Mouse (Mus musculus) hindbrain, embryonic 11.5 days (tissue): Measurements from ENCODE around the gene Tmem144. TPM values are rescaled to one million over a fixed set of nuclear protein-coding genes. Genes with fewer than 3 reads are reported as not detected.
A peak's percentile ranks its signal among the peaks of the same experiment; 100 is the strongest.
"Not testable (repeated sequence)": the region's sequence is repeated elsewhere in the genome, so short reads cannot be mapped to it uniquely, and the experiment has no call there.

ENCODE experiments used
- ATAC-seq: fragments of 200-750 bp; cut with Nextera tagmentation; 2 replicates; pipeline ENCODE4 v1.8.0; 2017; ENCODE audit warnings: mild to moderate bottlenecking, moderate TSS enrichment, moderate library complexity; ENCODE audit not compliant: low FRiP score
- DNase-seq: peaks from one replicate; pipeline ENCODE4 v3.0.0-alpha.2; 2015; ENCODE audit warnings: low spot score
- H3K27ac ChIP-seq: fragments of 300-500 bp; sonication (generic); 2 replicates; pipeline ENCODE4 v1.5.1; 2014; ENCODE audit warnings: mild to moderate bottlenecking, low read depth, low read length
- H3K27me3 ChIP-seq: fragments of 300-500 bp; sonication (generic); 2 replicates; pipeline ENCODE4 v1.6.1; 2014; ENCODE audit warnings: mild to moderate bottlenecking, low read length, moderate library complexity, mixed read lengths; ENCODE audit not compliant: control insufficient read depth, insufficient read depth
- H3K36me3 ChIP-seq: fragments of 300-500 bp; sonication (generic); 2 replicates; pipeline ENCODE4 v1.6.1; 2014; ENCODE audit warnings: mild to moderate bottlenecking, low read length, moderate library complexity, mixed read lengths; ENCODE audit not compliant: control insufficient read depth, insufficient read depth
- H3K4me1 ChIP-seq: fragments of 300-500 bp; sonication (generic); replicated peaks from 2 replicates; pipeline ENCODE4 v1.6.1; 2014; ENCODE audit warnings: low read length, mixed read lengths; ENCODE audit not compliant: control insufficient read depth, insufficient read depth
- H3K4me2 ChIP-seq: fragments of 300-500 bp; sonication (generic); replicated peaks from 2 replicates; pipeline ENCODE4 v1.6.1; 2014; ENCODE audit warnings: mild to moderate bottlenecking, low read depth, low read length
- H3K4me3 ChIP-seq: fragments of 300-500 bp; sonication (generic); 2 replicates; pipeline ENCODE4 v1.5.1; 2014; ENCODE audit warnings: low read depth, low read length
- H3K9ac ChIP-seq: fragments of 300-500 bp; sonication (generic); 2 replicates; pipeline ENCODE4 v1.6.1; 2014; ENCODE audit warnings: low read depth, low read length
- H3K9me3 ChIP-seq: fragments of 300-500 bp; sonication (generic); 2 replicates; pipeline ENCODE4 v1.6.1; 2016; ENCODE audit warnings: low read length; ENCODE audit not compliant: control insufficient read depth
- WGBS: fragments of 180-500 bp; shearing (Covaris S2); extraction: QIAGEN DNeasy Blood & Tissue Kit; methylation state at CpG from one replicate; pipeline ENCODE4 v1.1.7; 2014; 5-methylcytosine and 5-hydroxymethylcytosine counted together
- polyA plus RNA-seq: library from polyadenylated mRNA; unstranded; fragments of >200 nt; fragmentation: Nextera tagmentation; extraction: Ambion mirVana; gene quantifications from 2 replicates; pipeline ENCODE4 v1.2.1, GENCODE M21; 2014

Tmem144 gene
- polyA plus RNA-seq, 1 experiment from 2014 or later: 3.1 TPM

DNA sequence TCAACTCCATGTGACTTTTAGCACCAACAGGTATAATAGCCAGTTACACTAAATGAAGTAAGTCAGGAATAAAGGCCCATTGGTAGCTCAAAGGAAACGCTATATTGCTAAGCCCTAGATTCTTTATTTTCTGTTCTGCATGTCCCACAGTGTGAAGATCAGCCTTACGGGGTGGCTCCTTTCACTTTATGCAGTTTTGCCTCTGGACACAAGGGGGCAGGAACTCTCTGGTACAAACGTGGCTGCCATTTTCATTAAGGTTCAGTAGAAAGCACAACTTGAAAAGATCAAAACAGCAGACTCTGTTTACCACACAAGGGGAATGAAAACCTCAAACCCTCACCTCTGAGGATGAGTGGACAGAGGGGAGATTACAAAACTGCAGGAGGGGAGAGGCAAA, 40.9 kb downstream of the Tmem144 start:
- no peak for ATAC-seq
- no peaks in the 10 kb centered on the region for H3K4me1 ChIP-seq
- H3K36me3 ChIP-seq: no peaks in the 10 kb centered on the region
- 45% methylated on average over 3 of the region's 3 CpGs for WGBS
- H3K9ac ChIP-seq: no peak overlapping the region
- H3K27ac ChIP-seq: no peak overlapping the region
- no peak overlapping the region for H3K4me3 ChIP-seq
- no peak overlapping the region for H3K4me2 ChIP-seq
- H3K27me3 ChIP-seq: no peaks in the 10 kb centered on the region
- DNase-seq: peak; percentile 14
- no peaks in the 10 kb centered on the region for H3K9me3 ChIP-seq

DNA sequence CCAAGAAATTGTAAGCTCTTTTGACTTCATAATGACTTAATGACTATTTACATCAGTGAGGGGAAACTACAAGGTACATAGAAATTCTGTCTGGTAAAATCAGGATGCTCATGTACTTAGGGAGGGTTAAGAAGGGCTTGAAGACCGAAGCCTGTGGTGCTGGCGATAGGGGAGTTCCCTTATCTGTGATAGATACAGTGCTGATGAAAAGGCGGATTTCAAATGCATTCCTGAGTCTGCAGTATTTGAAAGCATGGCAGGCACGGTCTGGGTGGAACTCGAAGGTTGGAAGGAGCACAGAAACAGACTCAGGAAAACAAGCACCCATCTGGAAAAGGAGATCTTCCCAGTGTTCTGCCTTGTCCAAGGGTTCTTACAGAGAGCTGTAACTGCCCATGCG, 42.0 kb downstream of the Tmem144 start:
- ATAC-seq (no peak), DNase-seq (no peak)
- Histone ChIP-seq H3K9me3 (no peaks in the 10 kb centered on the region), H3K4me3 (no peak overlapping the region), H3K27me3 (no peaks in the 10 kb centered on the region), H3K4me1 (no peaks in the 10 kb centered on the region), H3K4me2 (no peak overlapping the region), H3K27ac (no peak overlapping the region), H3K36me3 (no peaks in the 10 kb centered on the region), H3K9ac (no peak overlapping the region)
- 78% methylated on average over 6 of the region's 6 CpGs for WGBS

DNA sequence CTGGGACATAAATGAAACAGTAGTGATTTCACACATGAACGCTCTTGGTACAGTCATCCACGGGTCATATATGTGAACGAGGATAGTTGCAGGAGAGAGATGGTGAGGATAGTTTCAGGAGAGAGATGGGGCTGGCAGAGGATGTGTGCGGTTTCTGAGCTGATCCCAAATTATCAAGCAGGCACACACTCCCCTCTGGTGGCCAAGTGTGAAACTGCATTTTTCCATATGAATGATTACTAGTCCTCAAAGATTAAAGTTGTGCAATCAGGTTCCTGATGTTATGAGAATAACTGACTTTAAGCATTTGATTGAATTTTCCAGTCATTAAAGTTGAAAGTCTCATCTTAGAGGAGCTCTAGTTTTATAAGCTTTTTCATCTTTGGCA, 43.4 kb downstream of the Tmem144 start:
- Histone ChIP-seq H3K36me3 (no peaks in the 10 kb centered on the region), H3K27me3 (no peaks in the 10 kb centered on the region), H3K27ac (no peak overlapping the region), H3K4me1 (no peaks in the 10 kb centered on the region), H3K4me3 (no peak overlapping the region), H3K4me2 (no peak overlapping the region), H3K9me3 (no peaks in the 10 kb centered on the region), H3K9ac (no peak overlapping the region)
- DNase-seq: peak; percentile 90
- 16% methylated on average over 4 of the region's 4 CpGs for WGBS
- peak; percentile 68 for ATAC-seq

DNA sequence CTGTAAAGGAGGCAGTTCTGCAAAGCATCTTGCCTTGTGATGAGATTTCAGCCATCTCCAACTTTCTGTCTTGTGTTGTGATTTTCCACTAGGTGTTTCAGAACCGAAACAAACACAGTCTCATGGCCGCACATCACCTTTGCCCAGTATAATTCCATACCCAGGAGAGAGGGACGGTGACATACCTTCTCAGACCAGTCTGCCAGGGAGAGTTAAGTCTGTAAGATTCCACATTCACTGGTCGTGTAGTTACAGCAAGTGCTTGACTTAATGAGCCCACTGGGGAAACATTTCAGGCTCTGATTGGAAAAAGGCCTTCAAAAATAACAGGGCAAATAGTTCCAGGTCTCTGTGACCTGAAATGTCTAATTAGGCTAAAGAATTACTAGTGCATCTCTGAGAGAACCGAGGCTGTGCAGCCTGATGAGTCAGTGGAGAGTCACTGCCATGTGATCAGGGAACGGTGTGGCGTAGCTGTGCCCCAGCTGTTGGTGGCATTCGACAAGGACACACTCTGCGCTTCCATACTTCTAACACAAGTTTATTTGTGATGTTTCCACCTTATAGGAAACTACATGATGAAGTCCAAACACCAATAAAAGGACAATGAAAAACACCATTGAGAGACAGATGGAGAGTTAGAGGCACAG, 43.9 kb downstream of the Tmem144 start:
- Histone ChIP-seq H3K9me3 (no peaks in the 10 kb centered on the region), H3K4me1 (no peaks in the 10 kb centered on the region), H3K9ac (no peak overlapping the region), H3K27ac (no peak overlapping the region), H3K27me3 (no peaks in the 10 kb centered on the region), H3K4me2 (no peak overlapping the region), H3K36me3 (no peaks in the 10 kb centered on the region), H3K4me3 (no peak overlapping the region)
- 0 out of 2 replicates have a peak, but pooled peaks have one; percentile 59 for ATAC-seq
- WGBS: 84% methylated on average over 9 of the region's 9 CpGs
- no peak for DNase-seq

DNA sequence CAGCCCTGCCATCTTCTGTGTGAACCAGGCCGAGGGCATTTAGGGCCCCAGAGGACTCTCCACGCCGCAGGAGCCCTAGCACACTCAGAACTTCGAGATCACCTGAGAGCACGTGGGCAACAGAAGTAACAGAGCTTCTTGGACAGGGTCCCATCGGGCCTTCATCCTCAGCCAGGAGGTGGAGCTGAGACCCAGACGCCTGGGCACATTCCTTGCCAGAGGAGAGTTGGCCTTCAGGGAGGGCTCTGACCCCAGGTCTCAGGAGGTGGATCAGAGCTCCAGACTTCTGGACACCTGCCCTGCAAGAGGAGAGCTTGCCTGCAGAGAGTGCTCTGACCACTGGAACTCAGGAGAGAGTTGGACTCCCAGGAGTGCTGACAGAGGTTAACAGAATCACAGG, 51.8 kb downstream of the Tmem144 start:
- not testable (repeated sequence) for H3K27ac ChIP-seq, ATAC-seq, H3K9ac ChIP-seq, H3K4me3 ChIP-seq, DNase-seq, H3K4me2 ChIP-seq, H3K36me3 ChIP-seq, H3K27me3 ChIP-seq, H3K9me3 ChIP-seq, H3K4me1 ChIP-seq
- 87% methylated on average over 7 of the region's 7 CpGs for WGBS

DNA sequence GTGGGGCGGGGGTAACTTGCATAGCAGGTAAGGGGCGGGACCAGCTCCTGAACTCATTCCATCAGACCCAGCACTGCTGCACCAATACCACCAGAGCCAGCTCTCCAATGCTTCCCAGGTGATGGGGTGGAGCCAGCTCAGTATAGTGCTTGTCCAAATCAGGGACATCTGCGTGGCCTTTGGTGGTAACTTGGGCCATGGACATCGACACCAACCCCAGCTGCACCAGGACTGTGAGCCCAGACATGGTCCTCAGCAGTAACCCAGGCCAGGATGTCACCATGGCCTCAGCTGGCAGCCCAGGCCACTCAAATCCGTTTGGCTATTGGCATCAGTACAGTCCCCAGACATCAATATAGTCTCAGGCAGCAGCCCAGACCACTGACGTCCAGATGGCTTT, 60.3 kb downstream of the Tmem144 start:
- WGBS: 83% methylated on average over 6 of the region's 6 CpGs
- no peak overlapping the region for H3K27ac ChIP-seq
- no peak for ATAC-seq
- no peak for DNase-seq
- no peaks in the 10 kb centered on the region; the same call in 1 of the 2 replicates for H3K9me3 ChIP-seq
- H3K4me1 ChIP-seq: no peaks in the 10 kb centered on the region
- H3K9ac ChIP-seq: no peak overlapping the region
- H3K36me3 ChIP-seq: no peaks in the 10 kb centered on the region
- no peak overlapping the region for H3K4me2 ChIP-seq
- H3K27me3 ChIP-seq: no peaks in the 10 kb centered on the region
- H3K4me3 ChIP-seq: no peak overlapping the region

DNA sequence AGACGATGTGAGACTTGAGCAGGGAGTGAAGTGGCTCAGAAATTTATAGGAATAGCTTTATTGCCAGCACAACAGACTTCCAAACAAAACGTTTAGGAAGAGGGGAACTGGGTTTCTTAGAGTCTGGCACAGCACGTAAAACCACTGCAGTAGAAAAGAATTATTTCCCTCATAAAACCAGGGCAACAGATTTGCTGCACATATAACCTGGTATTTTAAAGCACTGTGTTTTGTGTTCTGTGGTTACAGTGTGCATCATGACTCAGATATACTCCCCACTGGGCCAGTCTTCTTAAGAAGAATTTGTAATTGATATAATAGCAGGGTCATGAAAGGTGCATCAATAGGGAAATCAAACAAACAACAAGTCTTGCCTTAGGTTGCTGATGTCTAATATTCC, 62.2 kb downstream of the Tmem144 start:
- ATAC-seq (no peak), DNase-seq (no peak)
- Histone ChIP-seq H3K9ac (no peak overlapping the region), H3K36me3 (no peaks in the 10 kb centered on the region), H3K9me3 (no peaks in the 10 kb centered on the region; the same call in 1 of the 2 replicates), H3K4me3 (no peak overlapping the region), H3K27ac (no peak overlapping the region), H3K27me3 (no peaks in the 10 kb centered on the region), H3K4me2 (no peak overlapping the region), H3K4me1 (no peaks in the 10 kb centered on the region)
- WGBS: 73% methylated on average over 3 of the region's 3 CpGs

DNA sequence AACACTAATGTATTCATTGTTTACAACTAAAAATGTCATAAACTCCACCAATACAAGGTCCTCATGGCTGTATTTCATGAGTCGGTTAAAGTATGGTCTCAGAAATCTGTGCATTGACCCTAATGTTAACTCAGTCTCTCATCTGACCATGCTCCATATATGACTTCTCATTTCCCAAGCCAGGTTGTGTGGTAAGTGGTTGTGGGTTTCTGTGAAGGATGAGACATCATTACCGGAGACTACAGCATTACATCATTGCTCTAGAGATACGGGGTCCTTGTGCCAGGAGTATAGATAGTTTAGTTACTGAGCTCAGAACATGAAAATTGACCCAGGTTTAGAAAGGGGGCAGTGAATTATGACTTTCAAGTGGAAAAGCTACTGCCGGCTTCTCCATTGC, 63.0 kb downstream of the Tmem144 start:
- Histone ChIP-seq H3K4me2 (no peak overlapping the region), H3K4me1 (no peaks in the 10 kb centered on the region), H3K27me3 (no peaks in the 10 kb centered on the region), H3K9me3 (no peaks in the 10 kb centered on the region; the same call in 1 of the 2 replicates), H3K4me3 (no peak overlapping the region), H3K9ac (no peak overlapping the region), H3K36me3 (no peaks in the 10 kb centered on the region), H3K27ac (no peak overlapping the region)
- 81% methylated on average over 4 of the region's 4 CpGs for WGBS
- ATAC-seq (no peak), DNase-seq (no peak)

DNA sequence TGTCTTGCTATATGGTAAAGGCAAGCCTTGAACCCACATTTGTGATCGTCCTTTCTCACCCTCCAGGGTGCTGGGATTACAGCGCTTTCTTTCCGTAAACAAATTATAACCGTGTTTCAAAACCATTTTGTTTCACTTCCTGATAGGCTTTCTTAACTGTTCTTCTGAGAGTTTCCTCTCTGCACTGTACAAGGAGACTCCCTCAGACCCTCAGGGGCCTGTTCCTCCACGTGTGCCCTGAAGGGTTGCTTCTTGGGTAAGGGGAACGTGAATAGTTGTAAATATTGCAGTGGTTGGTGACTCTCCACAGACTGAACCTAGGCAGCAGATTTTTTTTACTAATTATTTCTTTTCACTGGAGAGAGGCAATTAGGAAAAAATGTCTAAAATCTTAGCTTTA, 63.6 kb downstream of the Tmem144 start:
- DNase-seq: no peak
- ATAC-seq: no peak
- Histone ChIP-seq H3K36me3 (no peaks in the 10 kb centered on the region), H3K9me3 (no peaks in the 10 kb centered on the region), H3K27me3 (no peaks in the 10 kb centered on the region), H3K4me1 (no peaks in the 10 kb centered on the region), H3K4me3 (no peak overlapping the region), H3K27ac (no peak overlapping the region), H3K9ac (no peak overlapping the region), H3K4me2 (no peak overlapping the region)
- 80% methylated on average over 6 of the region's 6 CpGs for WGBS
